Mouse (Mus musculus) ovary, postnatal 36 days (tissue): ENCODE data around the gene Tbc1d9.

Experiments used
- DNase-seq: peaks from one replicate; pipeline ENCODE4 v3.0.0; 2022; ENCODE audit warnings: low spot score, mixed read lengths

Gene Tbc1d9

DNA sequence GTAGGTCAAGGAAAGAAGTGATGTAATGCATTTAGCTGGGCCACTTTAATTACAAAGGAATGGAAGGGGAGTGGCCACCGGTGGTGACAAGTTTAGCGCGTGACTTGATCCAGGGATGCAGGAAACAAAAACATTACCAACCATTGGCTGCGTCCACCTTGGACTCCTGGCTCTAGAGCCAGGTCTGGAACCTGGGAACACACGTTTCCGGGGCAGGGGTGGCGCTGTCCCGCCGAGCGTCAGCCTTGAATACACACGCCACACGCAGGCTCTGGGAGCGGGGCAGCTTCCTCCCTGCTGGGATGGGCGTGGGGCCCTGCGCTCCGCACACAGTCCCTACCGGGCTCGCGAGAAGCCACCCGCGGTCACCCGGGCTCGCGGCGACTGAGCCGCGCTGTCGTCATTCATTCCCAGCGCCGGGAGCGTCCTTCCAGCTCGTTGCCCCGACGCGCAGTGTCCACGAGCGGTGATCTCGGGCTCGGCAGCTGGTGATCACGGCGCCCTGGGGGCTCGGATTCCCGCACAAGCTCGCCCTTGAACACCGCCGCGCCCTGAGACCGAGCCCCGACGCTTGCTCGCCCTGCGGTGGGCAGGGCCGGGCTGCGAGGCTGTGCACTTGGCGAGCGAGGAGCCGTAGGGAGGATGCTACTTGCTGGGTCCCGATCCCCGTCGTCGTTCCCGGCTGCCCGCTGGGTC lies at the start of gene Tbc1d9:
Gene Tbc1d9 (plus strand): TSS at position 118 of the 696 bp plus-strand sequence.
- DNase-seq = peak; percentile 61

DNA sequence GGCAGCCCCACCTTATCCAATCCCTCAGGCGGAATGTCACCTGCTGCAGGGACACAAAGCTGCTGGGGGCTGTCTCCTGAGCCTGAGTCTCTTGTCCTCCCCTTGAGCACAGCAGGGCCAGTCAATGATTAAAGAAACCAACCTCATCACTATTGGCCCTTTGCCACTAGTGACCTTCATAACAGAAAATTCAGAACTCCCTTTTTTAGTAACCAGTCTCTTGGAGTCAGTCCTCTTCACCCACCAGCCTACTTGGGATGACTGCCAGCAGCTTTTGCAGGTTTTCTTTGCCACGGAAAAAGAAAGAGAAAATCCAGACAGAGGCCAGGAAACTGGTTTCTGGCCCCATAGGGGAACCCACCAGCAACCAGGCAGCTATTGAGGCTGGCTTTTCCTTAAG lies 30.1 kb upstream of the Tbc1d9 start:
- DNase-seq = no peak

- no peak for DNase-seq
Measured at GRCm38 (mm10) chr8:83140068-83140467, 25.1 kb upstream of the Tbc1d9 start.

DNA sequence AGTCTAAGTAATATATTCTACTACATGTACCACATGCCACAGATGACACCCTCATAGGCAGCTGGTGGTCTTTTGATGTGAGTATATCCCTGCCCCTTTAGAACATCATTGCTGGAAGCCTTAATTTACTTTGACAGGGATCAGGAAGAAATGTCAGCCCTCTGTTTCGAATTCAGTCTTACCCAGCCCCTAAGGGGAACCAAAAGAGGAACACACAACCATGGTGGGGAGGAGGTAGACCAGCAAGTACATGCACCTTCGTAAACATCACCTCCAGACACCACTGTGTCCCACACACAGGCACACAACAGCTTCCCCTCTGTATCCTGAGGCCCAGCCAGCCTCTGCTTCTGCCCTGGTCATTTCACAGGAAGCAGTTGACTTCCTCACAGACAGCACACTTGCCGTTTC lies 24.4 kb upstream of the Tbc1d9 start:
- DNase-seq = no peak

DNA sequence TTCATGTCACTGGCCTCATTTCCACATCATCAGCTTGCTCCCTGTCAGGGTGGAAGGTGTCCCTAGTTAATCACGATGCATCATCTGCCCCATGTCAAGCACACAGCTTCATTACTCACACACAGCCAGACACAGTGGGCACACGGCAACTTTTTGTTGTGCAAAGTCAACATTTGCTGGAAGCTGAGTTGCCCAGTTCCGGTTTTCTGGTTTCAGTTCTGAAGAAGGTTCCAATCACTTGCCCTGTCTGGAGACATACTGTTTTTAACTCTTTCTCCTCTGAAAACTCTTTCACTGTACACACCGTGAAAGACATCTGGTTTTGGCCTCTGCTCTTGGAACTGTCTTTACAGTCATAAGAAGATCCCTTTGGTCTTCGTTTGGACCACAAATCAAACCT lies 23.8 kb upstream of the Tbc1d9 start:
- DNase-seq = no peak

DNA sequence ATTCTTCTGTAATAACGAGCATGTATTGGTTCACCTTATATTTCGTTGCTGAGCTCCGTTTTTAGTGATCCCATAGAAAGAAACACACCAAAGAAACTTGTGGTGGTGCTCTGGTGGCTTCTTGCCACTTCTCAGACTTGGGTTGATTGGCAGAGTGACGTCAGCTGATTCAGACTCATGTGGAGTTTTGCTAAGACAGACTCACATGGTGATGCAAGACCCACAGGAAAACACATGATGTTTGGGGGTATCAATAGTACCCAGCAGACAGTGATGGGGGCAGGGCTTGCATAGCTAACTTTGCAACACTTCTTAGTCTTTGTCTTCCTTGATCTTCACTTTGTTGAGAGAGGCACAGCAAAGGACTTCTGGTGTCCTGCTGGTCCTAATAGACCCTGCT lies 20.6 kb upstream of the Tbc1d9 start:
- no peak for DNase-seq

GRCm38 (mm10) chr8:83145421-83145820 lies 19.7 kb upstream of the Tbc1d9 start:
- DNase-seq = no peak

DNA sequence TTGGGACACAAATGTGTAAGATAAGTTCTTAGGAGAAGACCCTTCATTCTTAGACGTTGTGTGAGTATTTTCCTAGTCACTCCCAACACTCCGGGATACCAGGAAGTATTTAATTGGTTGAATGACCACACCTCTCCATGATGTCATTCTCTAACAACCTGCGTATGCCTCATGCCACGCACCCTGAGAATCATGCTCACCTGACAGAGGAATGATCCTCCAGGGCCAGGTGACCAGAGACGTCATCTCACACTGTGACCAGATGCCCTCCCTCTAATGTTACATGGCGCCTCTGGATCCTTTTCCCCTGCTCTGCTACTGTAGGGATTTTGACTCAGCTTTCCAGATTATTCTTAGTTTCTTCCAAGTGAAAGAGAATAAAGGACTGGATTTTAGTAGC lies 16.0 kb upstream of the Tbc1d9 start:
- no peak for DNase-seq

DNA sequence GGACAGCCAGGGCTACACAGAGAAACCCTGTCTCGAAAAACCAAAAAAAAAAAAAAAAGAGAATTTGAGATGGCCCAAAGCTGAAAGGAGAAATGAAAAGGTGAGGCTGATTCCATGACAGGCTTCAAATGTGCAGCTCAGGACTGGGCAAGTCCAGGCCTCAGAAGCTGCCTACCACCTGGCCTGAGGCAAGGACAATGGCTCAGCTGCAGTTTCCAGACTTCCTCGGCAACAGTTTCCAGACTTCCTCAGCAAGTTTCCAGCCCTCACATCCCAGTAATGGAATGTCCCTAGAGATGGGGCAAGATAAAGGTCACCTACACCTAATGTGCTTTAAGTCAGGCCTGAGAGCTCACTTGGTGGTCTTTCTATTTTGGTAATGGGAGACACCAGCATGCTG lies 13.1 kb upstream of the Tbc1d9 start:
- no peak for DNase-seq

DNA sequence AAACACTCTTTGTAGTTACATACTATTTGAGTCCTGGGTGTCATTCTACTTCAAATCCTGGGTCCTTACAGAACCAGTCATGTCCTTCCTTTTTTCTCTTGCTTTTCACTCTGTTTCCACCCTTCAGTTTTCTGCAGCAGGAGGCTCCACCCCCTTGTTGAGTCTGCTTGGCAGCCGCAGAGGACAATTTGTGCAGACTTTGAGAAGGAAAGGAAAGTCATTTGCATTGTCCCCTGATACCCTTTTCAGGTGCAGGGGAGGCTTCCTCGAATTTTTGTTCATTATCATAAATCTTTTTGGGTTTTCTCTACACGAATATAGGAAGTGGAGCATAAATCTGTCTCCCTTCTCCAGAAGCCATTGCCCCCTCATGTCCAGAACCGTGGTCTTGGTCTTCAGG lies 12.7 kb upstream of the Tbc1d9 start:
- no peak for DNase-seq

DNA sequence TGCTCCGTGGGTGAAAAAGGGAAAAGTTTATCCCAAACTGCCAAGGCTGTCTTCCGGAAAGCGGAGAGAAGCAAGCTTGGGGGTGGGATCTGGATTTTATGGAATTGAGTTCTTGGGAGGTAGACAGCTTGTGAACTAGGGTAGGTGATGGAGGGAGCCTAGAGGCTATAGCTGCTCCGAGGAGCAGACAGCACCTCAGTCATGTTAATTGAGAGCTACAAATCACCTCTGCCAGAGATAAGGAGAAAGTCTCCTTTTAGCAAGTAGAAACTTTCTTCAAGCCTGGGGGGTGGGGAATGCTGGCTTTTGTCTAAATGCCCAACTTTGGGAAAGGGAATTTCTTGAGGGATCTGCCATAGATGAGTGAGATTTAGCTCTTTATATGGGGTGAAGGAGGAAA lies 10.0 kb upstream of the Tbc1d9 start:
- DNase-seq = no peak

- DNase-seq = no peak
Measured at GRCm38 (mm10) chr8:83158971-83159370, 6.2 kb upstream of the Tbc1d9 start.

DNA sequence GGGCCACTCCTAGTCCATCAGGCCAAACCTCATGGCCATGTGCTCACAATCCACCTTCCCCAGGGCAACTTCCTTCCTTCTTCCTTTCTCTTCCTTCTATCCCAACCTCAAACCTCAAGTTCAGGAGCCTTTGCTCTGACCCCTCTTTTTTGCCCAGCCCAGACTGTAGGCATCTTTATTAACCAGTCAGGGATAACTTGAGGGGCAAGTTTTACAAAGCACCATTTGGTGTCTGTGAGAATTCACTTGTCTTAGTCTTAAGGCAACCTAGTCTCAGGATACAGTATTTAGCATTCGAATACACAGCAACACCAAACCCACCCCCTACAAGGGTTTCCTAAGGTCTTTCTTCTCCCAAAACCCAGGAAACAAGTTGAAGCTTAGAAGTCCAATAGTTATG lies 5.5 kb upstream of the Tbc1d9 start:
- no peak for DNase-seq

- DNase-seq = no peak
Measured at GRCm38 (mm10) chr8:83160613-83161012, 4.5 kb upstream of the Tbc1d9 start.

DNA sequence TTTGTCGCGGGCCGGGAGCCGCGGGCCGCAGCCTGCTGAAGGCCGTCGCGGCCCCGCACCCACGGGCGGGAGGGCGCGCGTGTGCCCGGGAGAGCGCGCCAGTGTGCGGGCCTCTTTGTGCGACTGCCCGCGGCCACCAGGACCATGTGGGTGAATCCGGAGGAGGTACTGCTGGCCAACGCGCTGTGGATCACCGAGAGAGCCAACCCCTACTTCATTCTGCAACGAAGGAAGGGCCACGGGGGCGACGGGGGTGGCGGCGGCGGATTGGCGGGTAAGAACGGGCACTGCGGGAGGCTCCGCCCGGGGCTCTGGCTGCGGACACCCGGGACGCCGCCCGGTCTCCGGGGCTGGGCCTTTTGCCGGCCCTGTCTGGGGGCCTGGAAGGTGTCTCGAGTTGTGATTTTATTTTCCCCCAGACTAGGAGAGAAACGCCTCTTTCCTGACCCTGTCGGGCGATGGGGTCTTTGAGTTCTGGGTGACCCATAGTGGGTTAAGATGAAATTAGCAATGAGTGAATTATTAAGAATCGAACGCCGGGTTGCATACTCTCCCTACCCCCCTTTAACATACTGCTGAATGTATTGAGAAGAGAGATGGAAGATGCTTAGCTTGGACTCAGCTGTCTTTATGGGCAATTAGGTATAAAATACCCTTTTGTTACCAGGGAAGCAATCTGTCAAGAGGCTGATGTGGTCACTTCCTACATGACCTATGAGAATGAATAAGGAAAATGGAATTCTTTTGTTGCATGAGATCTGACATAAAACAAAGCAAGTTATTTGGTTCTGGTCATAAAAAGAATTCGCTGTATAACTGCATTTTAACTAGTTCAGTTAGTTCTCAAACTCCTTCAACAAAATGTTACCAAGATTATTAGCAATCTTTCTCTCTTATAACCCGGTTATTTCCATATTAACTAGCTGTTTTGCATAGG lies 1.0 kb downstream of the Tbc1d9 start, which contains the start of gene Gm10645:
Gene Gm10645 (minus strand): TSS at position 240 of the 937 bp plus-strand sequence.
- peak; percentile 60 for DNase-seq

DNA sequence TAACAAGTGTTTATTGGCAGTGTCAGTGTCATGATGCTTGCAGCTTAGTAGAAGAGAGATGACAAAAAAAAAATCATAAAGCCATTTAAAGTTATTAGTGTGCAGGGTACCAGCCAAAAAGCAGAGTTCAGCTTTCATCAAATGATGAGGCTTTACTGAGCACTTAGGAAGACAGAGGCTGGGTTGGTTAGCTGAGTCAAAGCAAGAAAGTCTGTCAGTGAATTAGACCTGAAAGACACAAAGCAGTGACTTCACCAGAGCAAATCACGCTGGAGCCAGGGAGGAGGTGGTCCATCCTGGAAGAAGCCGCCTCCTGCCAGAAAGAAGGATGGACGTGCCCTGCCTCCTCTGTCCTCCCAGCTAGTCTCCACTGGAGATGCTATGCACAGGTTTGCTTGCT lies 2.8 kb downstream of the Tbc1d9 start:
- DNase-seq = no peak

GRCm38 (mm10) chr8:83169127-83169526 lies 4.0 kb downstream of the Tbc1d9 start:
- DNase-seq = no peak

GRCm38 (mm10) chr8:83169709-83170108 lies 4.6 kb downstream of the Tbc1d9 start:
- DNase-seq = no peak

DNA sequence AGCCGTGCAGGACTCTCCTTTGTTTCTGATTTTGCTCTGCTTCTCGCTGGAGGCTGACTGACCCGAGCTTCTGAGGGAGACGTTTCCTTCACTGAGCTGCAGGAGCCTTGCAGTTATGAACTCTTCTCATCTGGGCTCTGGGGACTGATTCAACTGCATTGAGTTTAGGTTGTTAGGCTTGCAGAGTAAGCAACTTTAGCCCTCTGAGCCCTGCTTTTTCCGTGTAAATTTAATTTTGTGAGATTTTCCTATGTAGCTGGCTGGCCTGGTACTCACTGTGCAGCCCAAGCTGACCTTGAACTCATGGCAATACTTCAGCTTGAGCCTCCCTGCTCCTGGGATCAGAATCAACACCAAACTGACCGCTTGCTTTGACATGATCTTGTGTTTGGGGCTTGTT lies 5.7 kb downstream of the Tbc1d9 start:
- DNase-seq = no peak

DNA sequence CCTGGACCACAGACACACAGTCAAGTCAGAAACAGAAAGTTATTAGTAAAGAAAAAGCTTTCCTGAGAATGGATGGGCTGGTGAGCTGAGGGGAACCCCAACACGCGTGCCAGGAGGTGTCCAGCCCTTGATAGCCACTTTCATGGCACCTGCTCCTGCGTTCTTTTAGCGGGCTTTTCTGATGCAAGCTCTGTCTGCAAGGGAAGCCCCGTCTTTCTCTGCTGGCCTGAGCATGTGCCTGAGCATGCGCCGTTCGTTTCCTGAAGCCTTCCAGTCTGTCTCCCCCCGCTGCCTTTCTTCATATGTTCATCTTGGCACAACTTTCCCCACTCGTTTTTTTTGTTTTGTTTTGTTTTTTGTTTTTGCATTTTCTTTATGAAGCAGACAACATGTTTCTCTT lies 10.5 kb downstream of the Tbc1d9 start:
- no peak for DNase-seq

DNA sequence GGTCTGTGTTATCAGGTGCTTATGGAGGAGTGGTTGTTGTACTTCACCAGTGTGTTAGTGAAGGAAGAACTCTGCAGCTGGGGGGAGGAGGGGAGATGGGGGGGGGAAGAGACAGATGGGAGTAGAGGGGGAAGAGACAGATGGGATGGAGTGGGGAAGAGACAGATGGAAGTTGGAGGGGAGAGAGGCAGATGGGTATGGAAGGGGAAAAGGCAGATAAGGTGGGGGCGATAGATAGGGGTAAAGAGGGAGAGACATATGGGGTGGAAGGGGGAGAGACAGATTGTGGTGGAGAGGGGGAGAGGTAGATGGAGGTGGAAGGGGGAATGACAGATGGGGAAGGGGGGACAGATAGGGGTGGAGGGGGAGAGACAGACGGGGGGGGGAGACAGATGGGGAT lies 11.6 kb downstream of the Tbc1d9 start:
- DNase-seq = no peak

DNA sequence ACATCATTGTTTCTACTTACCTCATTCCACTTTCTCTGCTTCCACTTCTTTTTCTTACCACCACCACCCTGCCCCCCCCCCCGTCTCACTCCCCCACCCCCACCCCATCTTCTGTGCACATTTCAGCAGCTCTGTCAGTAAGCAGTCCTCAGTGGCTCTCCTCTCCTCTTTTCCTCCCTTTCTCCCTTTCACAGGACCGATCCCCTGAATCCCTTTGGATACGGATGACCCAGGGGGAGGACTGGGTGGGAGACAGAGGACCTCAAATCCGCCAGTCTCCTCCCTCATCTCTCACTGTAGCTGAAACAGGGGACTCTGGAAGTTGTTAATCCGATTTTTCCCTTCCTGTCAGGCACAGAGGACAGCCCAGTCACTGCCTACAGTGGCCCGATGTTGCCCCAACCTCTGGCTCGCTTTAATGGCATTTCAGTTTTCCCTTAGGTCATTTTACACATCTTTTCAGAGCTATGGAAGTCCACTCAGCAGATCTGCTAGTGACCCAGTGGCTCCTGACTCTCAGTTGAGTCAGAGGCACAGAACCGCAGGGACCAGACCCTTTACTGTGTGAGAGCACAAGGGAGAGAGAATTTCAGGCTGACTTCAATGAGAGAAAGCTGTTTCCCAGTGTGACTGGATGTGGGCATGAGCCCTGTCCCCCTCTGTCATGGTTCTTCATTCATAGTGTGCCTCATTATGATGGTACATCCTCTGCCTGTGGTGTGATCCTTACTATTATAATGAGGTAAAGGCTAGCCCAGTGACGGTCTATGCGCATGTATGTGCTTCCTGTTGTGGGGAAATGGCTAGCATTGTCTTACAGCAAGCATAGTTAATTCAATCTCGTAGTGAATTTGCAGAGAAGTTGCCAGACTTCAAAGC lies 12.4 kb downstream of the Tbc1d9 start:
- no peak for DNase-seq
